Mouse (Mus musculus): ENCODE results near the gene Fkbp4. TPM values are rescaled to one million over a fixed set of nuclear protein-coding genes. Genes with fewer than 3 reads are reported as not detected.

Gene Fkbp4
- polyA plus RNA-seq, 1 experiment from 2014 or later = 357 TPM

DNA sequence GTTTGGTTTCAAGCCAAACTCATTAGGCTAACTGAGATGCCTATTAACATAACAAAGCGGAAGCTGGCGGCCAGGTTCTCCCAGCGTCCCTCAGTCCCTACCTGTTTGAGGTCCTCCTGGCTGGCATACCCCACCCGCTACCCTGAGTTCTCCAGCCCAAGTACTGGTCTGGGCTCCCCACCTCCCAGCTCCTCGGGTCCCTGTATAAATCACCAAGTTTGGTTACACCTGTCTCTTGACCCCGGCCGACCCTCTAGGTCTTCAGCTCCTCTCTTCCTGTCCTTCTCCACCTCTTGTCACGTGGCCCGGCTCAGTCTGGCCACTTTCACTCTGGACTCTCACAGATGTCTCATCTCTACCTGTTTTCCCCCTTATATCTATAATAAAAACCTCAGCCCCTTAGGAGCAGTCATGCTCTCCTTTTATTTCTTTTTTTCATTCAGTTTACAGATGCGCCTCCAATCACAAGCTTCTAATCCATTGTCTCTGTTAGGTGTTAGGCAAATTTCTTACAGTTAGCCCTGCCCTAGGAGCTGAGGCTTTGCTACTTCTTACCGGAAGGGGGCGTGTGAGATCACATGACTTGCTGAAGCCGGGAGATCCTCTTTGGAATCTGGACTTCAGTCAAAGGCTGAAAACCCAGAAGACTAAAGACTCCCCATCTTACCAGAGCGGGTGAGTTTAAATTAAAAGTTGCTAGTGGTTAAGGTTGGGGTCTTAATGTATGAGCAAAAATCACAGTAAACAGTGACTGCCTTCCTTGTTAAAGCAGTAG, 7.5 kb upstream of the Fkbp4 start:
- Histone ChIP-seq H3K36me3 (ENCODE audit: control insufficient read depth, insufficient read depth, low read length) (no peaks in the 10 kb centered on the region), H3K27me3 (ENCODE audit: control insufficient read depth, insufficient read depth, low read depth, low read length) (no peaks in the 10 kb centered on the region), H3K9me3 (replicated peaks; ENCODE audit: control insufficient read depth, low read length, poor library complexity, severe bottlenecking) (no peaks in the 10 kb centered on the region), H3K27ac (ENCODE audit: low read length) (no peak overlapping the region), H3K4me1 (ENCODE audit: control insufficient read depth, insufficient read depth, low read length) (peaks cover 5% of the 10 kb centered on the region; the same call in 1 of the 2 replicates), H3K4me3 (ENCODE audit: low read depth, low read length) (peak overlapping the region; percentile 19; the same call in 1 of the 2 replicates), H3K4me2 (ENCODE audit: low read length) (peak overlapping the region; percentile 54), H3K9ac (ENCODE audit: low read depth, low read length) (peak overlapping the region; percentile 25; the same call in 1 of the 2 replicates)
- 17% methylated on average over 14 of the region's 14 CpGs for WGBS
- ATAC-seq = peak; percentile 77

DNA sequence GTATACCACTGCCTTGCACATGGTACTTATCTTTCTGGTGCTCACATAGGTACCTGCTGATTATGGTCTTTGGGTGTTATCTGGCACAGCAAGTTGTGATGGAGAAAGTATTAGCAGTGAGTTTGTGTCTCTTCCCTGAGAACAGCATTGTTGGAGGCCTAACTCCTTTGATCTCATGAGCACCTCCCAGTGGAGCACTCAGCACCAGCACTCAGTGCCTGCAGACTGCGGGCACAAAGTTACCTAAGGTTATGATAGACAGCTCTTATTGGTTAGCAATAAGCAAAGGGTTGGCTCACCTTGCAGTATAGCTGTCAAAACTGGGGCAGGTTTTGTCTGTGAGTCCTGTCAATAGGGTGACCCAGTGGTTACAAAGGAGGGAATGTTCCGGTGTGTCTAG, 1.8 kb upstream of the Fkbp4 start:
- Histone ChIP-seq H3K9me3 (replicated peaks; ENCODE audit: control insufficient read depth, low read length, poor library complexity, severe bottlenecking) (no peaks in the 10 kb centered on the region), H3K4me3 (ENCODE audit: low read depth, low read length) (no peak overlapping the region), H3K9ac (ENCODE audit: low read depth, low read length) (no peak overlapping the region), H3K4me2 (ENCODE audit: low read length) (no peak overlapping the region), H3K36me3 (ENCODE audit: control insufficient read depth, insufficient read depth, low read length) (peaks cover 10% of the 10 kb centered on the region), H3K27ac (ENCODE audit: low read length) (no peak overlapping the region), H3K4me1 (ENCODE audit: control insufficient read depth, insufficient read depth, low read length) (peaks cover 17% of the 10 kb centered on the region), H3K27me3 (ENCODE audit: control insufficient read depth, insufficient read depth, low read depth, low read length) (no peaks in the 10 kb centered on the region)
- ATAC-seq = no peak
- 95% methylated on average over 2 of the region's 2 CpGs for WGBS

DNA sequence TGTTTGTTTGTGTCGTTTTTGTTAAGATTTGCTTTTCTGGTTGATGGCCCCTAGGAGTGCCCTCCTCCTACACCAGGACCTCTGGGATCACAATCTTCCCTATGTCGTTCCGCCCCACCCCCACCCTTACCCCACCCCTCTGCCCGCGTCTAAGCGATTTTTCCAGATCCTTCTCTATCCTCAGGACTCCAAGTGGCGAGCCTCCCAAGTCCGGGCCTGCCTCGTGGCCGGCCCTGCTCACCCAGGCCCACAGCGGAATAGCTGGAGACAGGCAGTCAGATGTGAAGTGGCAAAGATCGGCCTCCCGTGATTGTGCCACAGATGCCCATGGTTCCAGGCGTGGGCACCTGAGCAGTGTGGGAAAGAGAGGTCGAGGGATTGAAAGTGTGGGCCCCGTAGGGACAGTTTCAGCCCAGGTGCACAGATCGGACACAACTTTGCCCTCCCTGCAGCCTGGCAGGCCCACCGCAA, 429 bp upstream of the Fkbp4 start:
- 32% methylated on average over 18 of the region's 18 CpGs for WGBS
- peak overlapping the region; percentile 65 for H3K9ac ChIP-seq (ENCODE audit: low read depth, low read length)
- peaks cover 17% of the 10 kb centered on the region for H3K4me1 ChIP-seq (ENCODE audit: control insufficient read depth, insufficient read depth, low read length)
- H3K9me3 ChIP-seq (replicated peaks; ENCODE audit: control insufficient read depth, low read length, poor library complexity, severe bottlenecking) = no peaks in the 10 kb centered on the region
- ATAC-seq = peak; percentile 71; the same call in 1 of the 2 replicates
- H3K4me3 ChIP-seq (ENCODE audit: low read depth, low read length) = peak overlapping the region; percentile 70
- H3K36me3 ChIP-seq (ENCODE audit: control insufficient read depth, insufficient read depth, low read length) = peaks cover 15% of the 10 kb centered on the region
- no peaks in the 10 kb centered on the region for H3K27me3 ChIP-seq (ENCODE audit: control insufficient read depth, insufficient read depth, low read depth, low read length)
- peak overlapping the region; percentile 87 for H3K4me2 ChIP-seq (ENCODE audit: low read length)
- peak overlapping the region; percentile 89 for H3K27ac ChIP-seq (ENCODE audit: low read length)

DNA sequence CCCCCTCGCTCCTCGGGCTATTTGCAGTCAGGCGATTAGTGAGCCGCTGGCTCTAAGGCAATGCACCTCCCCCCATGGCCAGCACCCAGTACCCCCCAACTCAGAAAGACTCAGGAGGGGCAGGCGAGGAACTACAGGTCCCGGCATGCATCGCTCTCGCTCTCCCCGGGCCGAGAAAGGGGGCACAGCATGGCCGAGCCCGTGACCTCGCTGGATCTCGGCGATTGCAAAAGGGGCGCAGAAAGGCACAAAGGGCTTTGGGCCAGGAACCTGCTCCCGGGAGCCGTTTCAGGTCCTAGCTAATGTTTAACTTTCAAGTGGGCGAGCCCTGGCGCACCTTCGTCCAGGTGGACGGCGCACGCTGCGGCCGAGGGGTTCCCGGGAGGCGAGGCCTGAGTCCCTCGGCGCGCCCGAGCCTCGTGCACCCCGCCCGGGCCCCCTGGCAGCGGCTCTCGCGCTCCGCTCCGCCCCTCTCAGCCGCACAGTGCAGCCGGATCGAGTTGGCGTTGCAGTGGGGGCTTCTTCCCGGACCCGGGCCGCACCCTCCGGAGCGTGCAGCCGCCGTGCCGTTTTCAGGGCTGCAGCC, 653 bp downstream of the Fkbp4 start:
- peak; percentile 80 for ATAC-seq
- peaks cover 26% of the 10 kb centered on the region for H3K36me3 ChIP-seq (ENCODE audit: control insufficient read depth, insufficient read depth, low read length)
- H3K4me2 ChIP-seq (ENCODE audit: low read length) = peak overlapping the region; percentile 87
- peaks cover 17% of the 10 kb centered on the region for H3K4me1 ChIP-seq (ENCODE audit: control insufficient read depth, insufficient read depth, low read length)
- no peaks in the 10 kb centered on the region for H3K27me3 ChIP-seq (ENCODE audit: control insufficient read depth, insufficient read depth, low read depth, low read length)
- peak overlapping the region; percentile 87 for H3K9ac ChIP-seq (ENCODE audit: low read depth, low read length)
- H3K27ac ChIP-seq (ENCODE audit: low read length) = peak overlapping the region; percentile 89
- under 1% methylated on average over 52 of the region's 52 CpGs for WGBS
- H3K4me3 ChIP-seq (ENCODE audit: low read depth, low read length) = peak overlapping the region; percentile 70
- no peaks in the 10 kb centered on the region for H3K9me3 ChIP-seq (replicated peaks; ENCODE audit: control insufficient read depth, low read length, poor library complexity, severe bottlenecking)

DNA sequence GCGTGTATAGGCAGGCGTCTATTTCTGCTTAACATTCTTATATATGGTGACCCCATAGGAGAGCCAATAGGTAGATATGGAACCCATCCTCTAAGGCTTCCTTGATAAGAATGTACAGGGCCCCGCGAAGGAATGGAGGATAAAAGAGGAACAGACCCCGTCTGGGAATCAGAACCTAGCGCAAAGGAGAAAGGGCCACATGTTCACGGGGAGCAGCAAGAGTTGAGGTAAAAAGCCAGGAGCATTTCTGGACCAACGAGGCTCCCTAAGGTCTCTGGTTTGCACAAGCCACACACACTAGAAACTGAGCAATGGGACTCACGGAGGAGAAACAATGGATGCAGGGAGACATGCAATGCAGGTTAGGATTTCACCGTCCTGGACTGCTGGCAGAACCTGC, 1.2 kb downstream of the Fkbp4 start:
- H3K9ac ChIP-seq (ENCODE audit: low read depth, low read length) = peak overlapping the region; percentile 87
- H3K9me3 ChIP-seq (replicated peaks; ENCODE audit: control insufficient read depth, low read length, poor library complexity, severe bottlenecking) = no peaks in the 10 kb centered on the region
- peak overlapping the region; percentile 89 for H3K27ac ChIP-seq (ENCODE audit: low read length)
- no peak for ATAC-seq
- peak overlapping the region; percentile 87 for H3K4me2 ChIP-seq (ENCODE audit: low read length)
- peaks cover 31% of the 10 kb centered on the region for H3K36me3 ChIP-seq (ENCODE audit: control insufficient read depth, insufficient read depth, low read length)
- H3K27me3 ChIP-seq (ENCODE audit: control insufficient read depth, insufficient read depth, low read depth, low read length) = no peaks in the 10 kb centered on the region
- peak overlapping the region; percentile 70 for H3K4me3 ChIP-seq (ENCODE audit: low read depth, low read length)
- peaks cover 17% of the 10 kb centered on the region for H3K4me1 ChIP-seq (ENCODE audit: control insufficient read depth, insufficient read depth, low read length)
- WGBS = 3% methylated on average over 10 of the region's 10 CpGs

DNA sequence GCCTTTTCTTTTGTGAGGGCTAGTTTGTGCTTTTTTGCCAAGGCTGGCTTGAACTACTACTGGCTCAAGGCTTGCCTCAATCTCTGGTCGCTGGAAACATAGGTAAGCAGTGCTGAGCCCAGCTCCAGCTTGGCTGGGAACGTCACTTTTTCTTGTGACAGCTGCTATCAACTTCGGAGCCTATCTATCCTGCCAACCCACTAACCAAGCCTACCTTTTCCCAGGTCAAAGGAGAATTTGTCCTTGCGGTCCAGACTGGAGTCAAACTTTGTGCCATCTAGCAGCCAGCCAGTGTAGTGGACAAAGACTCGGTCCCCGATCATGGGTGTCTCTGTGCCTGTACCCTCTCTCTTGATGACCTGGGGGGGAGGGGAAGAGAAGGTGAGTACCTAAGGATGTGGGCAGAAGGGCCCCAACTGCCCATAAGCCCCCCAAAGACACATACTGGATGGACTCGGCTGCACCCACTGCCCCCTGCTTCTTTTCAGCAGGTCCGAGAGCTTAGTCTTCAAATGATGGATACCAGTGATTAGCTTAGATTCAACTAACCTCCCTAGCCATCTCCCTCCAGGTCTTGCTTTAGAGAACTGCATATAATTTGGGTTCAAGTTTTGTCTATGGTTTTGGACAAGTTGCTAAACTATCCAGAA, 2.0 kb downstream of the Fkbp4 start:
- WGBS = 84% methylated on average over 8 of the region's 8 CpGs

DNA sequence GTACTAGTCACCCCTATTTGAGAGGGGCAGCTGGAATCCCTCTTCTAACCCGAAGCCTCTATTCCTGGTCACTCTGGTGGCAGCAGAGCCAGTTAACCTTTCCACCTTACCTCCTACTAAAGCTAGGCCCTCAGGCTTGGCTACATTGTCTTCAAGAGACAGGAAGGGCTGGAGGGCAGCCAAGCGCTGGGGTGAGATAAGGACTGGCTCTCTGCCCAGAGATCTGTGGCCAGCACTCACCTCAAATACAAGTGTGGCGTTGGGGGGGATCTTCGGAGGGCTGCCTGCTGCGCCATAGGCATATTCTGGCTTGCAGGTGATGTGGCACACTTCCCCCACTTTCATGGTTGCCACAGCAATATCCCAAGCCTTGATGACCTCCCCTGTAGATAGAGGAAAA, 3.0 kb downstream of the Fkbp4 start:
- Histone ChIP-seq H3K36me3 (ENCODE audit: control insufficient read depth, insufficient read depth, low read length) (peaks cover 46% of the 10 kb centered on the region), H3K9me3 (replicated peaks; ENCODE audit: control insufficient read depth, low read length, poor library complexity, severe bottlenecking) (no peaks in the 10 kb centered on the region), H3K27ac (ENCODE audit: low read length) (no peak overlapping the region), H3K4me1 (ENCODE audit: control insufficient read depth, insufficient read depth, low read length) (peaks cover 17% of the 10 kb centered on the region), H3K4me2 (ENCODE audit: low read length) (no peak overlapping the region), H3K4me3 (ENCODE audit: low read depth, low read length) (no peak overlapping the region), H3K27me3 (ENCODE audit: control insufficient read depth, insufficient read depth, low read depth, low read length) (no peaks in the 10 kb centered on the region), H3K9ac (ENCODE audit: low read depth, low read length) (no peak overlapping the region)
- no peak for ATAC-seq
- WGBS = 83% methylated on average over 5 of the region's 5 CpGs

More for the DNA sequence above, 2.0 kb downstream of the Fkbp4 start:
- peaks cover 39% of the 10 kb centered on the region for H3K36me3 ChIP-seq (ENCODE audit: control insufficient read depth, insufficient read depth, low read length)
- peak overlapping the region; percentile 87 for H3K9ac ChIP-seq (ENCODE audit: low read depth, low read length)
- peak overlapping the region; percentile 89; the same call in 1 of the 2 replicates for H3K27ac ChIP-seq (ENCODE audit: low read length)
- H3K4me1 ChIP-seq (ENCODE audit: control insufficient read depth, insufficient read depth, low read length) = peaks cover 17% of the 10 kb centered on the region
- H3K27me3 ChIP-seq (ENCODE audit: control insufficient read depth, insufficient read depth, low read depth, low read length) = no peaks in the 10 kb centered on the region
- no peak for ATAC-seq
- H3K4me3 ChIP-seq (ENCODE audit: low read depth, low read length) = peak overlapping the region; percentile 70
- H3K9me3 ChIP-seq (replicated peaks; ENCODE audit: control insufficient read depth, low read length, poor library complexity, severe bottlenecking) = no peaks in the 10 kb centered on the region
- H3K4me2 ChIP-seq (ENCODE audit: low read length) = peak overlapping the region; percentile 87

DNA sequence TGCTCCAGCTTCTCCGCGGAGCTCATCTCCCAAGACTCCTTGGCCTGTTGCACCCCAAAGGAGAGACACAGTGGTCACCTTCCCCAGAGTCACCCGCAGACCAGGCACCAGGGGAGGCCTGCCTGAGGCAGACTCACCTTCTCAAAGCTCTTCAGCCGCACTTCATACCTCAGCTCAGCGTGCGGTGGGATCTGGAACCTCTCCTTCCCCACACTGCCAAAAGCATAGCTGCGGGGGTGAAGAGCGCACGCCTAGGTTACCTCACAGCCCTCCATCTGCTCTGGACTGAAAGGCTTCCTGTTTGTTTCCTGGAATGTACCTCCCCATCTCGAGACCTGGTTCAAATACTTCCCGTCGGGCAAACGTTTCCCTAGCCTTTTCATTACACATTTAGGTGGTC, 4.9 kb downstream of the Fkbp4 start:
- Histone ChIP-seq H3K9me3 (replicated peaks; ENCODE audit: control insufficient read depth, low read length, poor library complexity, severe bottlenecking) (no peaks in the 10 kb centered on the region), H3K9ac (ENCODE audit: low read depth, low read length) (no peak overlapping the region), H3K4me3 (ENCODE audit: low read depth, low read length) (no peak overlapping the region), H3K27ac (ENCODE audit: low read length) (no peak overlapping the region), H3K4me1 (ENCODE audit: control insufficient read depth, insufficient read depth, low read length) (peaks cover 13% of the 10 kb centered on the region), H3K4me2 (ENCODE audit: low read length) (no peak overlapping the region), H3K36me3 (ENCODE audit: control insufficient read depth, insufficient read depth, low read length) (peaks cover 58% of the 10 kb centered on the region), H3K27me3 (ENCODE audit: control insufficient read depth, insufficient read depth, low read depth, low read length) (no peaks in the 10 kb centered on the region)
- 93% methylated on average over 13 of the region's 13 CpGs for WGBS
- ATAC-seq = no peak

Data from midbrain, embryonic 16.5 days (tissue).